Mouse (Mus musculus): ENCODE measurements around the gene Usp6nl.

GRCm38 (mm10) chr2:6336649-6337048 lies 14.2 kb downstream of the Usp6nl start:
- TF ChIP-seq CTCF (IDR thresholded peaks at IDR 0.05; ENCODE audit: insufficient read depth, low read depth, low read length) = no peak
- no peak for TF ChIP-seq POLR2A (IDR thresholded peaks at IDR 0.05; ENCODE audit: insufficient read depth, low read depth, low read length)
